12 mouse cellular contexts compared by ENCODE assay signal in the genomic region with DNA sequence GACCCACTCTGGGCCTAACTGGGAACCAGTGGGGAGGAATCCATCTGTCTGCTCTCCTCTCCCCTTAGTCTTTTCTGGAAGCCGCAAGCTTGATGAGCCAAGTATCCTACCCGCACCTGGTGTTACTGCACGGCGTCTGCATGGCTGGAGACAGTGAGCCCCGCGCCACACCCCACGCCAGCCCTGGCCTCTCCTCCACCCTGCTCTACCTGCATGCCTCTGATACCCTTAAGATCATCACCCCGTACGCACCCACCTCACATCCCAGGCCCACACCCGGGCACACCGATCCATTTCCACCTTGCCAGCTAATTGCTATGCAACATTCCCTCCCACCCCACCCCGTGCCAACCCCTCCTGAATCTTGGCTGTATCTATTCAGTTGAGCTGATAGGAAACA. TPM values are rescaled to one million over a fixed set of nuclear protein-coding genes. Genes with fewer than 3 reads are reported as not detected.
"Had no signal": no experiment of that assay in that cellular context is flagged by ENCODE, and none has a peak within 500 bp of the region (broad histone marks: within the 10 kb centered on the region; RNA-seq: fewer than 3 reads in every experiment).

No protein-coding gene starts in this region.

- DNase-seq: cerebellum, adult 8-10 months; cerebellum, postnatal 36 days; embryo, embryonic 11 days; forebrain, postnatal 0 days; gastrocnemius, adult 2 months; gastrocnemius, postnatal 10 days; gastrocnemius, postnatal 14 days; gastrocnemius, postnatal 25 days; gastrocnemius, postnatal 36 days; heart, adult 2 months had no signal

RNA-seq across cellular contexts. Expression of a gene that starts 11.3 kb away (rescaled TPM):
- total RNA-seq: gastrocnemius, adult 18-20 months; gastrocnemius, adult 2 months; gastrocnemius, postnatal 36 days had no signal

RNA-seq across cellular contexts. Expression of a gene that starts 18.8 kb away (rescaled TPM):
- total RNA-seq: granulocyte monocyte progenitor cell, adult 5-6 weeks had no signal

RNA-seq across cellular contexts. Expression of a gene that starts 42.7 kb away (rescaled TPM):
- total RNA-seq: gastrocnemius, adult 18-20 months; gastrocnemius, adult 2 months; gastrocnemius, postnatal 25 days had no signal
